Comparison of ENCODE assay signal across 8 mouse cellular contexts in the genomic region with DNA sequence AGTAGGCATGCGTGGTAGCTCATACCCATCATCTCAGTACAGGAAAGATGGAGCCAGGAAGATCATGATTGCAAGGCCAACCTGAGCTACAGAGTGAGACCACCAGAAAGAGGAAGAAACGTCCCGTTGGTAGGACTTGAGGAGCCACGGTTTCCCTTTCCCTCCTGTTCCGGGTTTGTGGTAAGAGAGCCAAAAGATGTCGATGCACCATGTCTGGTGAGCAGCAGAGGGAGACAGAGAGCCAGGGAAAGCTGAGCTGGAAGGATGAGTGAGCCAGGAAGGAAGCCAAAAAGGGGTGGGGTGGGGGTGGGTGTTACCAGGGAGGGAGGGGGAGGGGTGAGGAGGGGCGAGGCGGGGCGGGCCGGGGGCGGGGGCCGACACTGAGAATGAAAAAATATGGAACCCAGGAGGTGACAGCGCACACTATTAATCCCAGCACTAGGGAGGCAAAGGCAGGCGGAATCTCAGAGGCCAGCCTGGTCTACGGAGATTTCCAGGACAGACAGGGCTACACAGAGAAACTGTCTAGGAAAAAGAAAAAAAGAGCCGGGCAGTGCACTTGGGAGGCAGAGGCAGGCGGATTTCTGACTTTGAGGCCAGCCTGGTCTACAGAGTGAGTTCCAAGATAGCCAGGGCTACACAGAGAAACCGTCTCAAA. TPM values are rescaled to one million over a fixed set of nuclear protein-coding genes. Genes with fewer than 3 reads are reported as not detected.
DNase-seq lines count a peak whose midpoint lies in the region; ATAC-seq and TF ChIP-seq lines count a peak whose summit lies in the region.

No protein-coding gene starts in this region.

- WGBS in heart, embryonic 11.5 days (ENCODE audit: insufficient replicate concordance): 21% methylated on average over 18 of the region's 18 CpGs
- 22% methylated on average over 18 of the region's 18 CpGs for WGBS in kidney, embryonic 16.5 days
- 21% methylated on average over 18 of the region's 18 CpGs for WGBS in liver, adult 2 months
- WGBS in neural tube, embryonic 12.5 days: 34% methylated on average over 13 of the region's 18 CpGs

- H3K4me3 ChIP-seq in embryonic fibroblast, embryonic 13.5 days (ENCODE audit: insufficient read depth, low read length): no peak overlapping the region; the same call in 1 of the 2 replicates
- H3K4me3 ChIP-seq in heart, embryonic 11.5 days (ENCODE audit: low read depth, low read length): no peak overlapping the region
- H3K4me3 ChIP-seq in kidney, embryonic 16.5 days (ENCODE audit: low read length): no peak overlapping the region
- H3K4me3 ChIP-seq in liver, adult 2 months (ENCODE audit: insufficient read depth, low read depth, low read length): no peak overlapping the region
- no peak overlapping the region for H3K4me3 ChIP-seq in neural tube, embryonic 12.5 days

- no peaks in the 10 kb centered on the region for H3K9me3 ChIP-seq in heart, embryonic 11.5 days (replicated peaks; ENCODE audit: control insufficient read depth, low read length)
- no peaks in the 10 kb centered on the region for H3K9me3 ChIP-seq in kidney, embryonic 16.5 days (ENCODE audit: low read length)
- H3K9me3 ChIP-seq in neural tube, embryonic 12.5 days: no peaks in the 10 kb centered on the region

- H3K9ac ChIP-seq in heart, embryonic 11.5 days (ENCODE audit: low read depth, low read length): no peak overlapping the region
- 0 out of 2 replicates have a peak overlapping the region, but pooled peaks have one; percentile 36 for H3K9ac ChIP-seq in kidney, embryonic 16.5 days (replicated peaks; ENCODE audit: low read length)
- no peak overlapping the region for H3K9ac ChIP-seq in liver, adult 2 months (ENCODE audit: low read depth, low read length)
- H3K9ac ChIP-seq in neural tube, embryonic 12.5 days: no peak overlapping the region

- H3K27me3 ChIP-seq in heart, embryonic 11.5 days (ENCODE audit: control insufficient read depth, insufficient read depth, low read length): no peaks in the 10 kb centered on the region
- no peaks in the 10 kb centered on the region for H3K27me3 ChIP-seq in kidney, embryonic 16.5 days (ENCODE audit: insufficient read depth, low read length)
- no peaks in the 10 kb centered on the region for H3K27me3 ChIP-seq in liver, adult 2 months (ENCODE audit: control insufficient read depth, insufficient read depth, low read length)
- H3K27me3 ChIP-seq in neural tube, embryonic 12.5 days (replicated peaks): no peaks in the 10 kb centered on the region

- H3K36me3 ChIP-seq in heart, embryonic 11.5 days (ENCODE audit: control insufficient read depth, insufficient read depth, low read length): no peaks in the 10 kb centered on the region
- H3K36me3 ChIP-seq in kidney, embryonic 16.5 days (ENCODE audit: insufficient read depth, low read length): no peaks in the 10 kb centered on the region
- H3K36me3 ChIP-seq in liver, adult 2 months (ENCODE audit: control insufficient read depth, insufficient read depth, low read length): no peaks in the 10 kb centered on the region
- H3K36me3 ChIP-seq in neural tube, embryonic 12.5 days: no peaks in the 10 kb centered on the region

- H3K4me2 ChIP-seq in heart, embryonic 11.5 days: peak overlapping the region; percentile 44; the same call in 1 of the 2 replicates
- peak overlapping the region; percentile 39 for H3K4me2 ChIP-seq in kidney, embryonic 16.5 days (replicated peaks; ENCODE audit: low read depth, low read length)
- H3K4me2 ChIP-seq in neural tube, embryonic 12.5 days (replicated peaks): peak overlapping the region; percentile 32

- peak; percentile 95 for TF ChIP-seq CTCF in embryonic fibroblast, embryonic 13.5 days (IDR thresholded peaks at IDR 0.05; ENCODE audit: borderline replicate concordance, insufficient read depth, low read length)
- TF ChIP-seq CTCF in liver, adult 2 months (IDR thresholded peaks at IDR 0.05; ENCODE audit: low read depth, low read length): peak; percentile 90

- peak; percentile 82 for DNase-seq in CD4-positive, CD25-positive, alpha-beta regulatory T cell, adult 2 months (ENCODE audit: low read depth, low spot score)
- DNase-seq in adrenal gland, postnatal 14 days: peak; percentile 88
- DNase-seq in liver, adult 2 months (ENCODE audit: extremely low read depth, low read depth, low spot score): peak; percentile 44
- peak; percentile 51 to 76 for DNase-seq in thymus, adult 18-20 months

- ATAC-seq in heart, embryonic 11.5 days (replicated peaks; ENCODE audit: insufficient number of reproducible peaks, low FRiP score, low TSS enrichment): no peak
- 0 out of 2 replicates have a peak, but pooled peaks have one; percentile 32 for ATAC-seq in kidney, embryonic 16.5 days (ENCODE audit: low FRiP score, low TSS enrichment)
- no peak for ATAC-seq in neural tube, embryonic 12.5 days (ENCODE audit: low FRiP score, low read depth)

- peaks cover 3% of the 10 kb centered on the region; the same call in 1 of the 2 replicates for H3K4me1 ChIP-seq in embryonic fibroblast, embryonic 13.5 days (ENCODE audit: control insufficient read depth, insufficient read depth, low read length)
- peaks cover 12% of the 10 kb centered on the region for H3K4me1 ChIP-seq in heart, embryonic 11.5 days (ENCODE audit: control insufficient read depth, insufficient read depth, low read length)
- H3K4me1 ChIP-seq in kidney, embryonic 16.5 days (ENCODE audit: insufficient read depth, low read length): peaks cover 13% of the 10 kb centered on the region
- H3K4me1 ChIP-seq in liver, adult 2 months (ENCODE audit: control insufficient read depth, insufficient read depth, low read length): 0 out of 2 replicates have a peak, but pooled peaks cover 2% of the 10 kb centered on the region
- H3K4me1 ChIP-seq in neural tube, embryonic 12.5 days: peaks cover 11% of the 10 kb centered on the region

- no peaks in the 10 kb centered on the region for H3K79me2 ChIP-seq in liver, adult 2 months (ENCODE audit: control insufficient read depth, insufficient read depth, low read length)

- no peak; the same call in 1 of the 2 replicates for TF ChIP-seq POLR2A in embryonic fibroblast, embryonic 13.5 days (IDR thresholded peaks at IDR 0.05; ENCODE audit: low read depth, low read length)
- no peak for TF ChIP-seq POLR2A in liver, adult 2 months (IDR thresholded peaks at IDR 0.05; ENCODE audit: extremely low read depth, insufficient read depth, low read length)

- no peak overlapping the region for H3K27ac ChIP-seq in embryonic fibroblast, embryonic 13.5 days (ENCODE audit: insufficient read depth, low read length)
- no peak overlapping the region for H3K27ac ChIP-seq in heart, embryonic 11.5 days (ENCODE audit: low read depth, low read length)
- no peak overlapping the region for H3K27ac ChIP-seq in kidney, embryonic 16.5 days (ENCODE audit: low read length)
- H3K27ac ChIP-seq in liver, adult 2 months (replicated peaks; ENCODE audit: insufficient read depth, low read depth, low read length): no peak overlapping the region
- no peak overlapping the region for H3K27ac ChIP-seq in neural tube, embryonic 12.5 days

RNA-seq across cellular contexts. Expression of a gene that starts 14.0 kb away (rescaled TPM):
- total RNA-seq in adrenal gland, postnatal 14 days (2021): 13.1 and 15.3 TPM in 2 replicates
- polyA plus RNA-seq in embryonic fibroblast, embryonic 13.5 days (2011; ENCODE audit: insufficient read length, low read depth, missing spikeins): 12.6 and 17.2 TPM in 2 replicates
- 9.7 and 12.9 TPM in 2 replicates for polyA plus RNA-seq in heart, embryonic 11.5 days (2014; fragmentation: Nextera tagmentation; extraction: Ambion mirVana)
- 25.4 and 27.7 TPM in 2 replicates for polyA plus RNA-seq in kidney, embryonic 16.5 days (2015; fragmentation: Nextera tagmentation; extraction: Ambion mirVana)
- 17.7 and 25.5 TPM in 2 replicates for total RNA-seq in liver, adult 2 months (2014; rRNA removed)
- polyA plus RNA-seq in liver, adult 2 months (2012; rRNA removed): 54.4 and 69.9 TPM in 2 replicates
- polyA plus RNA-seq in neural tube, embryonic 12.5 days (2016; fragmentation: Nextera tagmentation; extraction: Ambion mirVana): 35.8 and 38.8 TPM in 2 replicates

RNA-seq across cellular contexts. Expression of a gene that starts 20.5 kb away (rescaled TPM):
- 71.3 and 74.2 TPM in 2 replicates for total RNA-seq in adrenal gland, postnatal 14 days (2021)
- 102 and 125 TPM in 2 replicates for polyA plus RNA-seq in embryonic fibroblast, embryonic 13.5 days (2011; ENCODE audit: insufficient read length, low read depth, missing spikeins)
- polyA plus RNA-seq in heart, embryonic 11.5 days (2014; fragmentation: Nextera tagmentation; extraction: Ambion mirVana): 23.3 and 24.6 TPM in 2 replicates
- 19.5 and 21.0 TPM in 2 replicates for polyA plus RNA-seq in kidney, embryonic 16.5 days (2015; fragmentation: Nextera tagmentation; extraction: Ambion mirVana)
- 5.3 and 7.2 TPM in 2 replicates for total RNA-seq in liver, adult 2 months (2014; rRNA removed)
- polyA plus RNA-seq in liver, adult 2 months (2012; rRNA removed): 14.3 and 16.3 TPM in 2 replicates
- 99.9 and 106 TPM in 2 replicates for polyA plus RNA-seq in neural tube, embryonic 12.5 days (2016; fragmentation: Nextera tagmentation; extraction: Ambion mirVana)
